20 mouse cellular contexts compared by ENCODE assay signal in genomic region chr3:79589671-79590070, GRCm38 (mm10).
"Had no signal": no experiment of that assay in that cellular context is flagged by ENCODE, and none has a peak within 500 bp of the region (broad histone marks: within the 10 kb centered on the region; RNA-seq: fewer than 3 reads in every experiment).

No protein-coding gene starts in this region.

- DNase-seq: layer of hippocampus, adult 9-11 months; lung, adult 18-20 months; lung, postnatal 10 days; lung, postnatal 36 days; midbrain, embryonic 14.5 days; right cerebral cortex, adult 18-20 months; right cerebral cortex, postnatal 14 days; right cerebral cortex, postnatal 4 days; thymus, adult 2 months; thymus, postnatal 14 days; thymus, postnatal 4 days had no signal

- H3K27me3 ChIP-seq: lung, embryonic 15.5 days; megakaryocyte, embryonic 14.5 days; neural tube, embryonic 12.5 days; neural tube, embryonic 15.5 days had no signal

- H3K9ac ChIP-seq: lung, embryonic 15.5 days; neural tube, embryonic 12.5 days; neural tube, embryonic 15.5 days had no signal

- ATAC-seq: intestine, postnatal 0 days had no signal

- H3K9me3 ChIP-seq: lung, embryonic 15.5 days; megakaryocyte, embryonic 14.5 days; midbrain, embryonic 10.5 days; neural tube, embryonic 12.5 days; neural tube, embryonic 15.5 days had no signal

- H3K27ac ChIP-seq: layer of hippocampus, adult 2 months; liver, embryonic 14.5 days; lung, embryonic 15.5 days; midbrain, embryonic 10.5 days; neural tube, embryonic 12.5 days; neural tube, embryonic 15.5 days; stomach, postnatal 0 days had no signal

- H3K4me3 ChIP-seq: layer of hippocampus, adult 2 months; lung, embryonic 15.5 days; midbrain, embryonic 10.5 days; neural tube, embryonic 12.5 days; neural tube, embryonic 15.5 days had no signal

- H3K4me2 ChIP-seq: neural tube, embryonic 12.5 days; neural tube, embryonic 15.5 days had no signal
